Mouse (Mus musculus) embryonic facial prominence, embryonic 12.5 days (tissue): ENCODE measurements around the gene 1700093K21Rik. TPM values are rescaled to one million over a fixed set of nuclear protein-coding genes. Genes with fewer than 3 reads are reported as not detected.
"Not testable (repeated sequence)": the region's sequence is repeated elsewhere in the genome, so short reads cannot be mapped to it uniquely, and the experiment has no call there.

Experiments
- ATAC-seq: fragments of 200-750 bp; cut with Nextera tagmentation; 2 replicates; pipeline ENCODE4 v1.8.0; 2017; ENCODE audit not compliant: insufficient number of reproducible peaks, insufficient read depth, low FRiP score, low TSS enrichment
- H3K27ac ChIP-seq: fragments of 300-500 bp; sonication (generic); 2 replicates; pipeline ENCODE4 v1.5.1; 2016; ENCODE audit warnings: mild to moderate bottlenecking
- H3K27me3 ChIP-seq: fragments of 300-500 bp; sonication (generic); 2 replicates; pipeline ENCODE4 v1.6.1; 2016; ENCODE audit warnings: mild to moderate bottlenecking, moderate library complexity
- H3K36me3 ChIP-seq: fragments of 300-500 bp; sonication (generic); 2 replicates; pipeline ENCODE4 v1.6.1; 2016; ENCODE audit warnings: mild to moderate bottlenecking
- H3K4me1 ChIP-seq: fragments of 300-500 bp; sonication (generic); 2 replicates; pipeline ENCODE4 v1.6.1; 2016
- H3K4me2 ChIP-seq: fragments of 300-500 bp; sonication (generic); replicated peaks from 2 replicates; pipeline ENCODE4 v1.6.1; 2016; ENCODE audit warnings: mild to moderate bottlenecking, moderate library complexity
- H3K4me3 ChIP-seq: fragments of 300-500 bp; sonication (generic); 2 replicates; pipeline ENCODE4 v1.5.1; 2016; ENCODE audit warnings: mild to moderate bottlenecking
- H3K9ac ChIP-seq: fragments of 300-500 bp; sonication (generic); 2 replicates; pipeline ENCODE4 v1.6.1; 2016; ENCODE audit warnings: mild to moderate bottlenecking, moderate library complexity
- H3K9me3 ChIP-seq: fragments of 300-500 bp; sonication (generic); 2 replicates; pipeline ENCODE4 v1.6.1; 2016; ENCODE audit warnings: mild to moderate bottlenecking, moderate library complexity
- WGBS: fragments of 180-500 bp; shearing (Covaris S2); methylation state at CpG from one replicate; pipeline ENCODE4 v1.1.7; 2016; 5-methylcytosine and 5-hydroxymethylcytosine counted together
- polyA plus RNA-seq: library from polyadenylated mRNA; unstranded; fragments of >200 nt; fragmentation: Nextera tagmentation; extraction: Ambion mirVana; gene quantifications from 2 replicates; pipeline ENCODE4 v1.2.1, GENCODE M21; 2016

The 1700093K21Rik gene
- 0.19 TPM in 1 of 2 replicates, not detected in the other for polyA plus RNA-seq

DNA sequence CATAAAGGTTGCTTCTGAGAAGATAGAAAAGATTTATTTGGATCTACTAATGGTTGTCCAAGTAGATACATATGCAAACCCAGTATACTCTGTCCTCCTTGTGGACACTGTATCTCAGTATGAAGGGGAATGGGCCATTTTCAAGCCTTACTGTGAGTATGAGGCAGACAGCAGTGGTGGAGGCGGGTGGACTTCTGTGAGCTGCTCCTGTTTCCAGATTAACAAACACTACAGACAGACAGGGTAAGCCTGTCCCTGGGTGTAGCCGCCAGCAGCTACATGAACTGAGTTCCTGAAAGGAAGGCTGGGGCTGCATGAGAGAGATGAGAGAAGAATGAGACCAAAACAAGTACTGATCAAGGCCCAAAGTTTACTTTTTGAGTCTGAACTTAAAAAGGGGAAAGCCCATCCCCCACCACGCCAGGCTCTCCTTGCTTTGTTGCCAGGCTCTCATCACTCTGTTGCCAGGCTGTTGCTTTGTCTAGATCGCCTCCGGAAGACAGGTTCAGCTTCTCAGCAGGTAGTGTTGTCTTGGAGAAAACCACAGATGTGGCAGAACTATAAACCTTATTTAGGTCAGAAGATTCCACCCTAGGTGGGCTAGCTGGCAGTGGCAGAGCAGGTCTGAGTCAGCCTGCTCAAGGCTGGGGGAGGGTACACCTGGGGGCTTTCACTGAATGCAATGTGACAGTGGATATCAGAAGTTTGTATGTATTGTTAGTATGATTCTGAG is at the start of gene 1700093K21Rik:
TSS of gene 1700093K21Rik (minus strand) at position 683 of the 733 bp plus-strand sequence.
- Histone ChIP-seq H3K9ac (no peak within 1 kb of the TSS), H3K27me3 (no peaks in the 10 kb centered on the region), H3K4me1 (no peaks in the 10 kb centered on the region), H3K9me3 (no peaks in the 10 kb centered on the region), H3K4me2 (no peak within 1 kb of the TSS), H3K4me3 (no peak within 1 kb of the TSS), H3K36me3 (no peaks in the 10 kb centered on the region), H3K27ac (no peak within 1 kb of the TSS)
- 42% methylated on average over 5 of the region's 5 CpGs for WGBS
- ATAC-seq, result no peak

DNA sequence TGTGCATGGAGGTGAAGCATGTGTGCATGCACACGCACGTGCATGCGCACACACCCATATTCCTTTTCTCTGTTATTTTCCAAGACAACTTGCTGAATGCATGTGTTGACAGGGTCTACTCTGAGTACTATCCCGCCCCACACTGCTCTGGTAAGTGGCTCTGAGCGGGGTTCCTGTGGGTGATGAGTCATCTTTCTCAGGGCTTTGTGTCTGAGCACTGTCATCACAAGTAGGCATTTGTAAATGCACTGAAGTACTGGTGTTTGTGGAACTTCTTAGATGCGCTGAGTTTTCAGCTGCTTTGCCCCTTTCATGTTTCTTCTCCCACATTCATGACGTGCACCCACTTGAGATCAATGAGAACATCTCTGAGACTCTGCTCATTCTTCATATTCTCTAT is 49.2 kb upstream of the 1700093K21Rik start:
- Histone ChIP-seq H3K9me3 (no peaks in the 10 kb centered on the region), H3K27me3 (no peaks in the 10 kb centered on the region), H3K4me3 (no peak overlapping the region), H3K36me3 (peaks cover 11% of the 10 kb centered on the region), H3K9ac (no peak overlapping the region), H3K4me2 (no peak overlapping the region), H3K4me1 (no peaks in the 10 kb centered on the region), H3K27ac (no peak overlapping the region)
- ATAC-seq, result no peak
- WGBS, result 91% methylated on average over 7 of the region's 7 CpGs

DNA sequence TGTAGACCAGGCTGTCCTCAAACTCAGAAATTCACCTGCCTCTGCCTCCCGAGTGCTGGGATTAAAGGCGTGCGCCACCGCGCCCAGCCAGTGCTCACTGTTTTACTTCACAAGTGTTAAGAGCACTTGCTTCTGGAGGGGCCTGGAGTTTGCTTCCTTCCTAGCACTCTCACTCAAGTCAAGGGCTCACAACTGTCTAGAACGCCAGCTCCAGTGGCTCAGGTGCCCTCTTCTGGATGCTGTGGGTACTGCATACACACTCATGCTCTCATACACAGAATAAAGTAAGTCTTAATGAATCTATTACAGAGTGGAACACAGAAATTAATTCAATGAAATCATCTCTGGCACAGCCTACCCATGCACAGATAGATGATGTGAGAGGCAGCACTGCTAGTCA is 44.8 kb upstream of the 1700093K21Rik start:
- Histone ChIP-seq H3K4me1 (no peaks in the 10 kb centered on the region), H3K4me2 (no peak overlapping the region), H3K27me3 (no peaks in the 10 kb centered on the region), H3K36me3 (peaks cover 4% of the 10 kb centered on the region; the same call in 1 of the 2 replicates), H3K9me3 (no peaks in the 10 kb centered on the region), H3K9ac (no peak overlapping the region), H3K4me3 (no peak overlapping the region), H3K27ac (no peak overlapping the region)
- ATAC-seq, result no peak
- WGBS, result 53% methylated on average over 6 of the region's 6 CpGs

DNA sequence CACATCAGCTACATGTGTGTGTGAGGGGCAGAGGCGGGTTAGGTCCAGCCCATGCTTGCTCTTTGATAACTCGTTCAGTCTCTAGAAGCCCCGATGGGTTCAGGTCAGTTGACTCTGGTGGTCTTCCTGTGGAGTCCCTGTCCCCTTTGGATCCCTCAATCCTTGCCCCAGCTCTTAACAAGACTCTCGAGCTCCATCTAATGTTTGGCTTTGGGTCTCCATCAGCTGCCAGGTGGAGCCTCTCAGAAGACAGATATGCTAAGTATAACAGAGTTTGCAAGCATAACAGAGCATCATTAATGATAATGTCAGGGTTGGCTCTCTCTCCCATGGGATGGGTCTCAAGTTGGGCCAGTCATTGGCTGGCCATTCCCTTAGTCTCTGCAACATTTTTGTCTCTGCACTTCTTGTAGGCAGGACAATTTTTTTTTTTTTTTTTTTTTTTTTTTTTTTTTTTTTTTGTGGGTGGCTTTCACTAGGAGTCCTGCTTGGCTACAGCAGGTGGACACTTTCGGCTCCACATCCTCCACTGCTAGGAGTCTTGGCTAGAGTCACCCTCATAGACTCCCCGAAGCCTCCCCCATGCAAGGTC is 36.2 kb upstream of the 1700093K21Rik start:
- no peak overlapping the region for H3K4me3 ChIP-seq
- no peaks in the 10 kb centered on the region for H3K27me3 ChIP-seq
- WGBS, result 65% methylated on average over 6 of the region's 6 CpGs
- no peaks in the 10 kb centered on the region for H3K36me3 ChIP-seq
- H3K4me1 ChIP-seq, result no peaks in the 10 kb centered on the region
- no peak overlapping the region for H3K27ac ChIP-seq
- H3K9me3 ChIP-seq, result no peaks in the 10 kb centered on the region
- no peak overlapping the region for H3K9ac ChIP-seq
- ATAC-seq, result no peak
- H3K4me2 ChIP-seq, result no peak overlapping the region

DNA sequence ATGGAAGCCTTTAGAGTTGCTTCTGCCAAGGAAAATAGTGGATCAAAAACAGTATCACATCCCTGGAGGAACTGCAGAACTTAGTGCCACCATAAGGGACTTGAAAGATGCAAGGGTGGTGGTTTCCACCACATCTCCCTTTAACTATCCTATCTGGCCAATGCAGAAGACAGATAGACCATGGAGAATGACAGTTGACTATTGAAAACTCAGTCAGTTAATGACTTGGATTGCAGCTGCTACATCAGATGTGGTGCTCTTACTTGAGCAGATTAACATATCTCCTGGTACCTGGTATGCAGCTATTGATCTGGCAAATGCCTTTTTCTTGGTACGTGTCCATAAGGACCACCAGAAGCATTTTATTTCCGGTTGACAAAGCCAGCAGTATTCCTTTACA is 16.5 kb upstream of the 1700093K21Rik start:
- H3K9ac ChIP-seq, result no peak overlapping the region
- WGBS, result 92% methylated on average over 2 of the region's 2 CpGs
- no peak for ATAC-seq

GRCm38 (mm10) chr11:23518981-23519380 is 2.0 kb downstream of the 1700093K21Rik start:
- ATAC-seq, result no peak
- no peaks in the 10 kb centered on the region for H3K27me3 ChIP-seq
- 75% methylated on average over 3 of the region's 3 CpGs for WGBS
- no peaks in the 10 kb centered on the region for H3K9me3 ChIP-seq
- no peak overlapping the region for H3K27ac ChIP-seq
- H3K9ac ChIP-seq, result no peak overlapping the region
- no peak overlapping the region for H3K4me2 ChIP-seq
- no peaks in the 10 kb centered on the region for H3K36me3 ChIP-seq
- H3K4me3 ChIP-seq, result no peak overlapping the region
- no peaks in the 10 kb centered on the region for H3K4me1 ChIP-seq

More for the DNA sequence above, 16.5 kb upstream of the 1700093K21Rik start:
- Histone ChIP-seq H3K4me1 (no peaks in the 10 kb centered on the region), H3K27ac (no peak overlapping the region), H3K36me3 (no peaks in the 10 kb centered on the region), H3K9me3 (no peaks in the 10 kb centered on the region), H3K4me2 (no peak overlapping the region), H3K4me3 (no peak overlapping the region), H3K27me3 (no peaks in the 10 kb centered on the region)

GRCm38 (mm10) chr11:23515315-23515714 is 5.6 kb downstream of the 1700093K21Rik start:
- H3K9ac ChIP-seq, result no peak overlapping the region
- H3K36me3 ChIP-seq, result no peaks in the 10 kb centered on the region
- H3K27ac ChIP-seq, result no peak overlapping the region
- H3K4me3 ChIP-seq, result no peak overlapping the region
- H3K27me3 ChIP-seq, result no peaks in the 10 kb centered on the region
- no peak overlapping the region for H3K4me2 ChIP-seq
- H3K9me3 ChIP-seq, result no peaks in the 10 kb centered on the region
- 81% methylated on average over 2 of the region's 2 CpGs for WGBS
- no peaks in the 10 kb centered on the region for H3K4me1 ChIP-seq
- ATAC-seq, result no peak

DNA sequence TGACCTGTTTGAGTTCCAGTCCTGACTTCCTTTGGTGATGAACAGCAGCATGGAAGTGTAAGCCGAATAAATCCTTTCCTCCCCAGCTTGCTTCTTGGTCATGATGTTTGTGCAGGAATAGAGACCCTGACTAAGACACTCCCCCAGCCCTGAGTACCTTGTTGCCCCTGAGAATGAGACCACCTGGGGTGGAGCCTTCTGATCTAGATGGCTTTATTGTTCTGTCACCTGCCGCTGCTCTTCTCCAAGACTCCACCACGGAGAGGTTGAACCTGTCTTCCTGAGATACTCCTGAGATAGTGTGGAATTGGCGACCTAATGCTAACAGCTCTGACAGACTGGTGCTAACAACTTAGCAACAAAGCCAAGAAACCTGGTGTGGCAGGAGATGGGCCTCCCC is 6.2 kb downstream of the 1700093K21Rik start:
- H3K4me1 ChIP-seq, H3K27ac ChIP-seq, H3K9ac ChIP-seq, ATAC-seq, H3K4me3 ChIP-seq, H3K36me3 ChIP-seq, H3K27me3 ChIP-seq, H3K9me3 ChIP-seq, H3K4me2 ChIP-seq: not testable (repeated sequence)
- WGBS, result 68% methylated on average over 4 of the region's 4 CpGs

- not testable (repeated sequence) for H3K27ac ChIP-seq, H3K36me3 ChIP-seq, H3K4me3 ChIP-seq, H3K27me3 ChIP-seq, H3K4me2 ChIP-seq, ATAC-seq, H3K4me1 ChIP-seq, H3K9ac ChIP-seq, H3K9me3 ChIP-seq
- 70% methylated on average over 5 of the region's 5 CpGs for WGBS
Measured at GRCm38 (mm10) chr11:23504801-23505200, 16.2 kb downstream of the 1700093K21Rik start.

DNA sequence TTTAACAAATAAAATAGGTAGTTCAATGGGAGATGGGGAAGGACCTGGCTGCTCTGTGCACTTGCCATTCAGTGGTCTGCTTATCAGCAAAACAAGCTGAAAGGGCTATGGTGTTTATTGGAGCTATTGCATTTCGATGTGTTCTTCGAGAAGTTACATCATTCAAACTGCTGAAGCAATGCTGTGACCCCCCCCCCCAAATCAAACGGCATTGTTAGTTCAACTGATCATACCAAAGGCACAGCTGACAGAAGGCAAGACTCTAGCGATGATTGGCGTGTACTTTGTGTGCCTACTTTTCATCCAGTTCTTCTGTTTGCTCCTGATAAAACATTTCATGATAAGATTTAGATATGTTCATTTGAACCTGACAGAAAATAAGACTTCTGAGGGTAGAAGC is 22.3 kb downstream of the 1700093K21Rik start:
- peaks cover 18% of the 10 kb centered on the region for H3K4me1 ChIP-seq
- peaks cover 25% of the 10 kb centered on the region for H3K36me3 ChIP-seq
- H3K4me2 ChIP-seq, result peak overlapping the region; percentile 93
- WGBS, result 65% methylated on average over 5 of the region's 5 CpGs
- H3K27ac ChIP-seq, result peak overlapping the region; percentile 85
- H3K27me3 ChIP-seq, result no peaks in the 10 kb centered on the region
- H3K4me3 ChIP-seq, result peak overlapping the region; percentile 73
- H3K9me3 ChIP-seq, result no peaks in the 10 kb centered on the region
- ATAC-seq, result no peak
- H3K9ac ChIP-seq, result no peak overlapping the region

DNA sequence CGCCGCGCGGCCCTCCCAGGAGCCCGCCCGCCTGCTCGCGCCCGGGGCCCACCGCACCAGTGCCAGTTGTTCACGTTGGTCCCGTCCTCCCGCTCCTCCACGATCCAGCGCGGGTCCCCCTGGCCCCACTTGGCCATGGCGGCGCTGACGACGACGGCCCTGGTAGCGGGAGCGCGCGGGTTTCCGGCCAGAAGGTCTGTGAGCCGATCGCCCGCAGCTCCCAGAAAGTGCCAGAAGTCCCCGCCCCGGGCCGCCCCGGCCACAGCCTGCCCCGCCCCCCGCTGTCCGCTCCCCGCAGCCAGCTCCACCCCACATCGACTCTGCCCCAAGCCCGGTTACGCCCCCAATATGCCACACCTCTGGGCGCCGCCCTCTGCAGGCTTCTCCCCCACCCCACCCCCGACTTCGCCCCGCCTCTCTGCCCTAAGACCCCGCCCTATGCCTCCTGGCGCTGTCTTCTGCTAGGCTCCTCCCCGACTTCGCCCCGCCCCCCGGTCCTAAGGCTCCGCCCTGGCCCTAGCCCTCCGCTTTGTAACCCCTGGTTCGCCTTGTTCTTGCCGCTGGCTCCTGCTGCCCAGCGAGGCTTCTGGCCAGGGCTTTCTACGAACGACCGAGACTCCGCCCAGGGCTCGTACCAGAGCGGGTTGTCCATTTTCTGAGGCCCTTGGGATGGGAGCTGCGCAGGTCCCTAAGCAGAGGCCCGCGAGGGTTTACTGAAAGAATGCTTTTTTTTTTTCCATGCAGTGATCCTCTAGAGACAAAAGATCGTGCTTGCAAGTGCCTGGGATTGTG is 23.0 kb downstream of the 1700093K21Rik start, which contains the start of gene Ahsa2:
TSS of gene Ahsa2 (minus strand) at position 313 of the 792 bp plus-strand sequence.
- Histone ChIP-seq H3K9ac (peak within 1 kb of the TSS; percentile 79), H3K27me3 (no peaks in the 10 kb centered on the region), H3K27ac (peak within 1 kb of the TSS; percentile 96), H3K4me3 (peak within 1 kb of the TSS; percentile 73), H3K9me3 (no peaks in the 10 kb centered on the region), H3K4me2 (peak within 1 kb of the TSS; percentile 93), H3K36me3 (peaks cover 32% of the 10 kb centered on the region), H3K4me1 (peaks cover 18% of the 10 kb centered on the region)
- peak; percentile 94 for ATAC-seq
- WGBS, result under 1% methylated on average over 63 of the region's 66 CpGs
